Mouse (Mus musculus): ENCODE measurements around the gene Asgr1.
"Not testable (repeated sequence)": the region's sequence is repeated elsewhere in the genome, so short reads cannot be mapped to it uniquely, and the experiment has no call there.

Asgr1 gene

GRCm38 (mm10) chr11:70053898-70054570 is at the start of gene Asgr1:
Asgr1 (plus strand) TSS chr11:70054085.
- DNase-seq (ENCODE audit: low spot score in 2 of 2), result no peak

- DNase-seq (ENCODE audit: low spot score in 2 of 2), result no peak
Measured at GRCm38 (mm10) chr11:70005521-70005920, 48.4 kb upstream of the Asgr1 start.

- no peak for DNase-seq (ENCODE audit: low spot score in 2 of 2)
Measured at GRCm38 (mm10) chr11:70010033-70010432, 43.9 kb upstream of the Asgr1 start.

- no peak for DNase-seq (ENCODE audit: low spot score in 2 of 2)
Measured at GRCm38 (mm10) chr11:70010548-70010947, 43.3 kb upstream of the Asgr1 start.

- DNase-seq (ENCODE audit: low spot score in 2 of 2), result no peak
Measured at GRCm38 (mm10) chr11:70010961-70011360, 42.9 kb upstream of the Asgr1 start.

- DNase-seq (ENCODE audit: low spot score in 2 of 2), result no peak
Measured at GRCm38 (mm10) chr11:70012931-70013330, 41.0 kb upstream of the Asgr1 start.

GRCm38 (mm10) chr11:70013408-70013807 is 40.5 kb upstream of the Asgr1 start:
- DNase-seq (ENCODE audit: low spot score in 2 of 2), result no peak

GRCm38 (mm10) chr11:70014051-70014450 is 39.8 kb upstream of the Asgr1 start:
- DNase-seq (ENCODE audit: low spot score in 2 of 2), result no peak

- DNase-seq (ENCODE audit: low spot score in 2 of 2), result peak; percentile 84 to 85
Measured at GRCm38 (mm10) chr11:70014880-70015558, 38.9 kb upstream of the Asgr1 start, which contains the start of gene Acadvl. Acadvl (minus strand) TSS chr11:70015411.

- no peak for DNase-seq (ENCODE audit: low spot score in 2 of 2)
Measured at GRCm38 (mm10) chr11:70015677-70016076, 38.2 kb upstream of the Asgr1 start.

- DNase-seq (ENCODE audit: low spot score in 2 of 2), result not testable (repeated sequence)
Measured at GRCm38 (mm10) chr11:70016177-70016576, 37.7 kb upstream of the Asgr1 start.

GRCm38 (mm10) chr11:70016669-70017068 is 37.2 kb upstream of the Asgr1 start, which contains the start of gene Dlg4:
Dlg4 (plus strand) TSS chr11:70016942.
- no peak for DNase-seq (ENCODE audit: low spot score in 2 of 2)

GRCm38 (mm10) chr11:70017199-70017767 is 36.6 kb upstream of the Asgr1 start:
- no peak for DNase-seq (ENCODE audit: low spot score in 2 of 2)

GRCm38 (mm10) chr11:70018131-70018990 is 35.5 kb upstream of the Asgr1 start:
- DNase-seq (ENCODE audit: low spot score in 2 of 2), result no peak

GRCm38 (mm10) chr11:70019495-70020021 is 34.3 kb upstream of the Asgr1 start:
- DNase-seq (ENCODE audit: low spot score in 2 of 2), result no peak

GRCm38 (mm10) chr11:70020022-70020631 is 33.8 kb upstream of the Asgr1 start:
- no peak for DNase-seq (ENCODE audit: low spot score in 2 of 2)

- DNase-seq (ENCODE audit: low spot score in 2 of 2), result peak; percentile 70 to 76
Measured at GRCm38 (mm10) chr11:70020731-70021263, 33.1 kb upstream of the Asgr1 start.

- DNase-seq (ENCODE audit: low spot score in 2 of 2), result peak; percentile 96
Measured at GRCm38 (mm10) chr11:70021264-70022132, 32.4 kb upstream of the Asgr1 start.

- DNase-seq (ENCODE audit: low spot score in 2 of 2), result no peak
Measured at GRCm38 (mm10) chr11:70023481-70024150, 30.3 kb upstream of the Asgr1 start.

All from right cerebral cortex, postnatal 36 days (tissue).